Mouse (Mus musculus) Muller cell, postnatal 12 days (primary cell): ENCODE data around the gene Def8.
"Not testable (repeated sequence)": the region's sequence is repeated elsewhere in the genome, so short reads cannot be mapped to it uniquely, and the experiment has no call there.

Experiments used
- DNase-seq: peaks from one replicate; pipeline ENCODE4 v3.0.0-alpha.2; 2015; ENCODE audit errors: inconsistent ontology term

Def8 gene

GRCm38 (mm10) chr8:123433241-123433974 is 10.1 kb downstream of the Def8 start:
- not testable (repeated sequence) for DNase-seq

- DNase-seq, result no peak
Observed at GRCm38 (mm10) chr8:123441788-123442187, 18.5 kb downstream of the Def8 start.

- DNase-seq, result no peak
Observed at GRCm38 (mm10) chr8:123442351-123442750, 19.0 kb downstream of the Def8 start.

GRCm38 (mm10) chr8:123442871-123443575 is 19.7 kb downstream of the Def8 start:
- DNase-seq, result peak; percentile 96

GRCm38 (mm10) chr8:123443576-123443921 is 20.2 kb downstream of the Def8 start:
- DNase-seq, result peak; percentile 16

GRCm38 (mm10) chr8:123444131-123444530 is 20.8 kb downstream of the Def8 start:
- DNase-seq, result no peak

- no peak for DNase-seq
Observed at GRCm38 (mm10) chr8:123445981-123446380, 22.7 kb downstream of the Def8 start.

- no peak for DNase-seq
Observed at GRCm38 (mm10) chr8:123446799-123447198, 23.5 kb downstream of the Def8 start.

- DNase-seq, result no peak
Observed at GRCm38 (mm10) chr8:123450783-123451182, 27.5 kb downstream of the Def8 start.

- not testable (repeated sequence) for DNase-seq
Observed at GRCm38 (mm10) chr8:123451747-123452146, 28.4 kb downstream of the Def8 start.

GRCm38 (mm10) chr8:123452149-123452548 is 28.8 kb downstream of the Def8 start:
- no peak for DNase-seq

- DNase-seq, result no peak
Observed at GRCm38 (mm10) chr8:123453291-123453690, 30.0 kb downstream of the Def8 start.

- no peak for DNase-seq
Observed at GRCm38 (mm10) chr8:123453951-123454350, 30.6 kb downstream of the Def8 start.

- no peak for DNase-seq
Observed at GRCm38 (mm10) chr8:123454559-123454958, 31.2 kb downstream of the Def8 start.

GRCm38 (mm10) chr8:123463651-123464050 is 40.3 kb downstream of the Def8 start:
- no peak for DNase-seq

GRCm38 (mm10) chr8:123467476-123467875 is 44.1 kb downstream of the Def8 start:
- DNase-seq, result no peak

GRCm38 (mm10) chr8:123472991-123473390 is 49.7 kb downstream of the Def8 start:
- not testable (repeated sequence) for DNase-seq

GRCm38 (mm10) chr8:123474549-123474948 is 51.2 kb downstream of the Def8 start:
- DNase-seq, result not testable (repeated sequence)

- no peak for DNase-seq
Observed at GRCm38 (mm10) chr8:123476911-123477736, 53.8 kb downstream of the Def8 start.

- DNase-seq, result peak; percentile 96
Observed at GRCm38 (mm10) chr8:123477737-123478258, 54.5 kb downstream of the Def8 start, which contains the start of gene Afg3l1. Gene Afg3l1, plus strand, starts transcription at chr8:123477903.

GRCm38 (mm10) chr8:123478456-123479218 is 55.3 kb downstream of the Def8 start:
- no peak for DNase-seq
